22 mouse cellular contexts compared by ENCODE assay signal in the genomic region with DNA sequence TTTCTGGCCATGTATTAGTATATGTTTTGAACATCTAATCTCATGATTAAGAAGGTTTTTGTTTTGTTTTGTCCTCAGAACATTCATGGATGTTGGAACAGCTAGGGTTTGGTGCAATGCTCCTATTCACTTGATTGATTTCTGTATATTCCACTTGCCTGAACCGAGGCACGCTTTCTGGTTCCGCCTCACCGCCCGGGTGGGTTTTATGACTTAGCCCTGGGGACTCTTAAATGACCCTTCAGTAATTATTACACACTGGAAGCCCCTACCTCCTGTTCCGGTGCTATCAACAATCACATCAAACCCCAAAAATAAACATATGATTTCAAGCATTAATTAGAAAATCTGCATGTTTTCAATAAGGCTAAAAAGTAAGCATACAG. TPM values are rescaled to one million over a fixed set of nuclear protein-coding genes. Genes with fewer than 3 reads are reported as not detected.
A peak's percentile ranks its signal among the peaks of the same experiment; 100 is the strongest.
DNase-seq lines count a peak whose midpoint lies in the region; ATAC-seq and TF ChIP-seq lines count a peak whose summit lies in the region.
"Had no signal": no experiment of that assay in that cellular context is flagged by ENCODE, and none has a peak within 500 bp of the region (broad histone marks: within the 10 kb centered on the region; RNA-seq: fewer than 3 reads in every experiment).

No protein-coding gene starts in this region.

- H3K27me3 ChIP-seq in midbrain, embryonic 11.5 days (ENCODE audit: control insufficient read depth, insufficient read depth, low read length): peaks cover 65% of the 10 kb centered on the region
- H3K27me3 ChIP-seq in midbrain, embryonic 16.5 days (ENCODE audit: control insufficient read depth, insufficient read depth, low read depth, low read length): peaks cover 52% of the 10 kb centered on the region
- H3K27me3 ChIP-seq in embryonic facial prominence, embryonic 15.5 days: peaks cover 38% of the 10 kb centered on the region
- peaks cover 20% of the 10 kb centered on the region for H3K27me3 ChIP-seq in hindbrain, postnatal 0 days (ENCODE audit: insufficient read depth, low read length)

- H3K4me3 ChIP-seq in midbrain, embryonic 11.5 days (ENCODE audit: low read depth, low read length): peak overlapping the region; percentile 71
- H3K4me3 ChIP-seq in midbrain, embryonic 16.5 days (ENCODE audit: low read depth, low read length): no peak overlapping the region
- peak overlapping the region; percentile 61 for H3K4me3 ChIP-seq in embryonic facial prominence, embryonic 15.5 days (replicated peaks)
- H3K4me3 ChIP-seq in hindbrain, postnatal 0 days (ENCODE audit: low read length): peak overlapping the region; percentile 42
- no peak overlapping the region for H3K4me3 ChIP-seq in lung, adult 2 months (replicated peaks; ENCODE audit: extremely low read depth, low read depth, low read length)
- H3K4me3 ChIP-seq: heart, embryonic 10.5 days; intestine, embryonic 15.5 days had no signal

- peak overlapping the region; percentile 72 for H3K4me2 ChIP-seq in midbrain, embryonic 11.5 days
- H3K4me2 ChIP-seq in midbrain, embryonic 16.5 days (ENCODE audit: low read length): no peak overlapping the region
- peak overlapping the region; percentile 6 for H3K4me2 ChIP-seq in embryonic facial prominence, embryonic 15.5 days (replicated peaks)
- H3K4me2 ChIP-seq in hindbrain, postnatal 0 days (ENCODE audit: low read depth, low read length): peak overlapping the region; percentile 64
- H3K4me2 ChIP-seq: intestine, embryonic 15.5 days had no signal

- H3K36me3 ChIP-seq in midbrain, embryonic 11.5 days (ENCODE audit: control insufficient read depth, insufficient read depth, low read length): no peaks in the 10 kb centered on the region; the same call in 1 of the 2 replicates
- no peaks in the 10 kb centered on the region for H3K36me3 ChIP-seq in midbrain, embryonic 16.5 days (ENCODE audit: control insufficient read depth, insufficient read depth, low read length)
- H3K36me3 ChIP-seq in embryonic facial prominence, embryonic 15.5 days: no peaks in the 10 kb centered on the region
- H3K36me3 ChIP-seq in hindbrain, postnatal 0 days (ENCODE audit: insufficient read depth, low read length): no peaks in the 10 kb centered on the region
- H3K36me3 ChIP-seq: heart, embryonic 10.5 days; intestine, embryonic 15.5 days had no signal

- TF ChIP-seq CTCF in hindbrain, postnatal 0 days (IDR thresholded peaks at IDR 0.05; ENCODE audit: low read depth): no peak
- TF ChIP-seq CTCF in lung, adult 2 months (IDR thresholded peaks at IDR 0.05; ENCODE audit: insufficient read depth, low read length): no peak

- ATAC-seq in midbrain, embryonic 11.5 days (ENCODE audit: low FRiP score): no peak
- ATAC-seq in midbrain, embryonic 16.5 days: no peak
- ATAC-seq in embryonic facial prominence, embryonic 15.5 days (ENCODE audit: insufficient number of reproducible peaks, low FRiP score, low TSS enrichment, low read depth): no peak
- ATAC-seq in hindbrain, postnatal 0 days: no peak
- ATAC-seq: intestine, embryonic 15.5 days had no signal

- no peak for DNase-seq in midbrain, embryonic 11.5 days (ENCODE audit: low spot score, missing footprints)
- DNase-seq in hindbrain, postnatal 0 days (ENCODE audit: low spot score): no peak
- no peak for DNase-seq in lung, adult 2 months
- no peak for DNase-seq in c-Kit-positive CD71-positive TER-119-positive erythroid progenitor cells, embryonic 14.5 days (ENCODE audit: low spot score)
- no peak for DNase-seq in gastrocnemius, postnatal 10 days
- DNase-seq: adrenal gland, postnatal 10 days; cerebellum, adult 9-10 months; gastrocnemius, postnatal 14 days; heart, postnatal 14 days; kidney, postnatal 4 days; left cerebral cortex, postnatal 4 days; lung, postnatal 10 days had no signal

- no peak for TF ChIP-seq POLR2A in lung, adult 2 months (IDR thresholded peaks at IDR 0.05; ENCODE audit: borderline replicate concordance, extremely low read depth, low read depth, low read length)

- 5% methylated on average over 6 of the region's 6 CpGs for WGBS in midbrain, embryonic 11.5 days
- WGBS in midbrain, embryonic 16.5 days: 12% methylated on average over 6 of the region's 6 CpGs
- 15% methylated on average over 6 of the region's 6 CpGs for WGBS in embryonic facial prominence, embryonic 15.5 days
- 11% methylated on average over 6 of the region's 6 CpGs for WGBS in hindbrain, postnatal 0 days
- 8% methylated on average over 6 of the region's 6 CpGs for WGBS in lung, adult 2 months

- peaks cover 29% of the 10 kb centered on the region for H3K4me1 ChIP-seq in midbrain, embryonic 11.5 days (ENCODE audit: control insufficient read depth, insufficient read depth, low read length)
- peaks cover 5% of the 10 kb centered on the region; the same call in 1 of the 2 replicates for H3K4me1 ChIP-seq in midbrain, embryonic 16.5 days (ENCODE audit: control insufficient read depth, insufficient read depth, low read length)
- H3K4me1 ChIP-seq in embryonic facial prominence, embryonic 15.5 days: peaks cover 10% of the 10 kb centered on the region; the same call in 1 of the 2 replicates
- H3K4me1 ChIP-seq in hindbrain, postnatal 0 days (ENCODE audit: insufficient read depth, low read length): no peaks in the 10 kb centered on the region
- no peaks in the 10 kb centered on the region for H3K4me1 ChIP-seq in lung, adult 2 months (ENCODE audit: control insufficient read depth, insufficient read depth, low read length)

- 0 out of 2 replicates have a peak overlapping the region, but pooled peaks have one; percentile 11 for H3K27ac ChIP-seq in midbrain, embryonic 11.5 days (ENCODE audit: low read depth, low read length)
- no peak overlapping the region for H3K27ac ChIP-seq in midbrain, embryonic 16.5 days (ENCODE audit: low read length)
- H3K27ac ChIP-seq in embryonic facial prominence, embryonic 15.5 days (replicated peaks): peak overlapping the region; percentile 91; the same call in 1 of the 2 replicates
- peak overlapping the region; percentile 3; the same call in 1 of the 2 replicates for H3K27ac ChIP-seq in hindbrain, postnatal 0 days
- H3K27ac ChIP-seq: heart, embryonic 10.5 days; intestine, embryonic 15.5 days; liver, embryonic 14.5 days had no signal

- no peaks in the 10 kb centered on the region for H3K9me3 ChIP-seq in midbrain, embryonic 11.5 days (ENCODE audit: control insufficient read depth, low read length)
- H3K9me3 ChIP-seq in midbrain, embryonic 16.5 days (replicated peaks; ENCODE audit: control insufficient read depth, low read length, poor library complexity, severe bottlenecking): no peaks in the 10 kb centered on the region
- no peaks in the 10 kb centered on the region for H3K9me3 ChIP-seq in embryonic facial prominence, embryonic 15.5 days (replicated peaks)
- H3K9me3 ChIP-seq in hindbrain, postnatal 0 days (ENCODE audit: low read length): no peaks in the 10 kb centered on the region
- H3K9me3 ChIP-seq: heart, embryonic 10.5 days; intestine, embryonic 15.5 days had no signal

- peak overlapping the region; percentile 46 for H3K9ac ChIP-seq in midbrain, embryonic 11.5 days (ENCODE audit: low read length)
- no peak overlapping the region for H3K9ac ChIP-seq in midbrain, embryonic 16.5 days (ENCODE audit: low read depth, low read length)
- no peak overlapping the region for H3K9ac ChIP-seq in embryonic facial prominence, embryonic 15.5 days
- 0 out of 2 replicates have a peak overlapping the region, but pooled peaks have one; percentile 1 for H3K9ac ChIP-seq in hindbrain, postnatal 0 days (replicated peaks; ENCODE audit: low read length)
- H3K9ac ChIP-seq: intestine, embryonic 15.5 days; liver, embryonic 14.5 days had no signal

RNA-seq across cellular contexts. Expression of a gene that starts 9.2 kb away (rescaled TPM):
- polyA plus RNA-seq in midbrain, embryonic 11.5 days (2014; fragmentation: Nextera tagmentation; extraction: Ambion mirVana): 38.1 and 41.5 TPM in 2 replicates
- polyA plus RNA-seq in midbrain, embryonic 16.5 days (2015; fragmentation: Nextera tagmentation; extraction: Ambion mirVana): 7.2 and 8.4 TPM in 2 replicates
- polyA plus RNA-seq in embryonic facial prominence, embryonic 15.5 days (2015; fragmentation: Nextera tagmentation; extraction: Ambion mirVana): 47.0 and 47.2 TPM in 2 replicates
- 8.0 and 11.9 TPM in 2 replicates for total RNA-seq in hindbrain, postnatal 0 days (2014; rRNA removed)
- polyA plus RNA-seq in hindbrain, postnatal 0 days (2015; fragmentation: Nextera tagmentation; extraction: Ambion mirVana): 14.0 and 14.5 TPM in 2 replicates
- polyA plus RNA-seq in lung, adult 2 months (2012; rRNA removed): not detected in 2 replicates
- total RNA-seq in gastrocnemius, postnatal 10 days (2021): under 1 TPM in 1 of 2 experiments, not detected in 1; 0.07 TPM
- total RNA-seq: gastrocnemius, postnatal 14 days; layer of hippocampus, postnatal 25 days; left cerebral cortex, postnatal 4 days; megakaryocyte-erythroid progenitor cell, adult 5-6 weeks; MEL; neutrophil, adult 5-6 weeks had no signal
- polyA plus RNA-seq: intestine, embryonic 15.5 days; liver, embryonic 14.5 days; urinary bladder, adult 2 months had no signal

Comparison
In these comparisons a context has a peak if more than half of its experiments do, and no peak if none do; other contexts are left out.
1. H3K4me3 ChIP-seq: peak in midbrain, embryonic 11.5 days (single experiment), embryonic facial prominence, embryonic 15.5 days (single experiment) and hindbrain, postnatal 0 days (single experiment); none in midbrain, embryonic 16.5 days (single experiment) and lung, adult 2 months (single experiment).
2. H3K9ac ChIP-seq: peak in midbrain, embryonic 11.5 days (single experiment) and hindbrain, postnatal 0 days (single experiment); none in midbrain, embryonic 16.5 days (single experiment) and embryonic facial prominence, embryonic 15.5 days (single experiment).